In the genomic region with DNA sequence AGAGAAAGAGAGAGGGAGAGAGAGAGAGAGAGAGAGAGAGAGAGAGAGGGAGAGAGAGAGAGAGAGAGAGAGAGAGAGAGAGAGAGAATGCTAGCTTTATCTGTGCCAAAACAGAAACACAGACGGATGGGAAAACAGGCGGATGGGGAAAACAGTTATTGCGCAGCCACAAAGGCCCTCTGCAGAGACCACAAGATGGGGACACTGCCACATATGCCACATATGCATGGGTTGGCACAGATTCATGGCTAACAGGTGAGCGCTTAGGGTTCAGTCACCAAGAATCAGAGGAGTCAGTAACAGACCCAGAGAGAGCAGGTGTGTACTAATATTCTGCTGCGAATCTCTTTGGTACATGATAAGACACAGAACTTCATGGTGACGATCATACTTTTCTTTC, we compare ENCODE assay signal across 13 mouse cellular contexts. TPM values are rescaled to one million over a fixed set of nuclear protein-coding genes. Genes with fewer than 3 reads are reported as not detected.
DNase-seq lines count a peak whose midpoint lies in the region; ATAC-seq and TF ChIP-seq lines count a peak whose summit lies in the region.
"Had no signal": no experiment of that assay in that cellular context is flagged by ENCODE, and none has a peak within 500 bp of the region (broad histone marks: within the 10 kb centered on the region; RNA-seq: fewer than 3 reads in every experiment).

No protein-coding gene starts in this region.

- no peaks in the 10 kb centered on the region for H3K79me2 ChIP-seq in heart, adult 2 months (replicated peaks; ENCODE audit: control insufficient read depth, insufficient read depth, low read length)

- TF ChIP-seq POLR2A in heart, adult 2 months (IDR thresholded peaks at IDR 0.05; ENCODE audit: insufficient read depth, low read depth, low read length), result no peak

- H3K4me2 ChIP-seq in lung, postnatal 0 days (replicated peaks; ENCODE audit: low read depth, low read length), result no peak overlapping the region
- 0 out of 2 replicates have a peak overlapping the region, but pooled peaks have one; percentile 11 for H3K4me2 ChIP-seq in intestine, embryonic 14.5 days (ENCODE audit: low read length)
- H3K4me2 ChIP-seq in stomach, embryonic 14.5 days (replicated peaks; ENCODE audit: low read depth, low read length), result no peak overlapping the region
- no peak overlapping the region for H3K4me2 ChIP-seq in hindbrain, embryonic 13.5 days

- no peak for ATAC-seq in lung, postnatal 0 days
- ATAC-seq in intestine, embryonic 14.5 days (replicated peaks; ENCODE audit: low FRiP score, low TSS enrichment, low read depth), result no peak
- no peak for ATAC-seq in stomach, embryonic 14.5 days (ENCODE audit: insufficient number of reproducible peaks, insufficient read depth, low FRiP score, low read depth)
- no peak for ATAC-seq in hindbrain, embryonic 13.5 days (ENCODE audit: low FRiP score)

- WGBS in heart, adult 2 months, result 65% methylated on average over 6 of the region's 6 CpGs
- WGBS in lung, postnatal 0 days, result 60% methylated on average over 6 of the region's 6 CpGs
- 60% methylated on average over 6 of the region's 6 CpGs for WGBS in intestine, embryonic 14.5 days
- 65% methylated on average over 6 of the region's 6 CpGs for WGBS in stomach, embryonic 14.5 days
- WGBS in hindbrain, embryonic 13.5 days, result 87% methylated on average over 6 of the region's 6 CpGs

- TF ChIP-seq CTCF in heart, adult 2 months (IDR thresholded peaks at IDR 0.05), result no peak
- TF ChIP-seq CTCF in lung, postnatal 0 days (IDR thresholded peaks at IDR 0.05), result peak; percentile 26; the same call in 1 of the 2 replicates

- DNase-seq in heart, adult 2 months, result no peak
- DNase-seq in heart, postnatal 4 days, result no peak
- peak; percentile 45 for DNase-seq in lung, postnatal 0 days (ENCODE audit: low spot score)
- no peak for DNase-seq in lung, postnatal 14 days
- DNase-seq in intestine, embryonic 14.5 days (ENCODE audit: low spot score), result no peak
- DNase-seq in c-Kit-positive CD71-positive TER-119-positive erythroid progenitor cells, embryonic 14.5 days (ENCODE audit: low spot score), result no peak
- DNase-seq: cerebellum, adult 8-10 months; gastrocnemius, postnatal 36 days; layer of hippocampus, postnatal 36 days had no signal

- H3K4me3 ChIP-seq in heart, adult 2 months, result no peak overlapping the region
- no peak overlapping the region for H3K4me3 ChIP-seq in lung, postnatal 0 days (ENCODE audit: low read depth, low read length)
- H3K4me3 ChIP-seq in intestine, embryonic 14.5 days (ENCODE audit: low read depth, low read length), result no peak overlapping the region
- H3K4me3 ChIP-seq in stomach, embryonic 14.5 days (ENCODE audit: low read depth, low read length), result no peak overlapping the region
- H3K4me3 ChIP-seq in hindbrain, embryonic 13.5 days, result no peak overlapping the region
- H3K4me3 ChIP-seq: neural tube, embryonic 12.5 days had no signal

- H3K36me3 ChIP-seq in heart, adult 2 months (ENCODE audit: control insufficient read depth, insufficient read depth, low read length), result no peaks in the 10 kb centered on the region; the same call in 1 of the 2 replicates
- H3K36me3 ChIP-seq in lung, postnatal 0 days (ENCODE audit: insufficient read depth, low read length), result no peaks in the 10 kb centered on the region
- peaks cover 35% of the 10 kb centered on the region for H3K36me3 ChIP-seq in intestine, embryonic 14.5 days (ENCODE audit: control insufficient read depth, insufficient read depth, low read length)
- peaks cover 17% of the 10 kb centered on the region for H3K36me3 ChIP-seq in stomach, embryonic 14.5 days (ENCODE audit: control insufficient read depth, insufficient read depth, low read length)
- no peaks in the 10 kb centered on the region for H3K36me3 ChIP-seq in hindbrain, embryonic 13.5 days

- intact Hi-C loops in heart, adult 2 months (cut with DNase I), result loop anchor here (2.0 kb wide), 1 partner anchor 18 kb away; no protein-coding TSS in a partner anchor

- H3K4me1 ChIP-seq in heart, adult 2 months (ENCODE audit: control insufficient read depth, insufficient read depth, low read length), result peaks cover 14% of the 10 kb centered on the region
- H3K4me1 ChIP-seq in lung, postnatal 0 days (ENCODE audit: insufficient read depth, low read depth, low read length), result peaks cover 14% of the 10 kb centered on the region
- peaks cover 27% of the 10 kb centered on the region for H3K4me1 ChIP-seq in intestine, embryonic 14.5 days (replicated peaks; ENCODE audit: control insufficient read depth, insufficient read depth, low read length)
- peaks cover 25% of the 10 kb centered on the region for H3K4me1 ChIP-seq in stomach, embryonic 14.5 days (ENCODE audit: control insufficient read depth, insufficient read depth, low read length)
- peaks cover 22% of the 10 kb centered on the region for H3K4me1 ChIP-seq in hindbrain, embryonic 13.5 days (replicated peaks)

- H3K27me3 ChIP-seq in heart, adult 2 months (ENCODE audit: control insufficient read depth, insufficient read depth, low read length), result no peaks in the 10 kb centered on the region
- H3K27me3 ChIP-seq in lung, postnatal 0 days (replicated peaks; ENCODE audit: insufficient read depth, low read length), result no peaks in the 10 kb centered on the region
- H3K27me3 ChIP-seq in intestine, embryonic 14.5 days (replicated peaks; ENCODE audit: control insufficient read depth, insufficient read depth, low read length), result no peaks in the 10 kb centered on the region
- no peaks in the 10 kb centered on the region for H3K27me3 ChIP-seq in stomach, embryonic 14.5 days (ENCODE audit: control insufficient read depth, insufficient read depth, low read length)
- no peaks in the 10 kb centered on the region for H3K27me3 ChIP-seq in hindbrain, embryonic 13.5 days

- no peak overlapping the region for H3K9ac ChIP-seq in heart, adult 2 months (ENCODE audit: low read depth, low read length)
- no peak overlapping the region for H3K9ac ChIP-seq in lung, postnatal 0 days (replicated peaks; ENCODE audit: low read depth)
- 0 out of 2 replicates have a peak overlapping the region, but pooled peaks have one; percentile 5 for H3K9ac ChIP-seq in intestine, embryonic 14.5 days (ENCODE audit: low read length)
- no peak overlapping the region; the same call in 1 of the 2 replicates for H3K9ac ChIP-seq in stomach, embryonic 14.5 days (replicated peaks; ENCODE audit: low read depth, low read length)
- no peak overlapping the region for H3K9ac ChIP-seq in hindbrain, embryonic 13.5 days
- H3K9ac ChIP-seq: neural tube, embryonic 12.5 days had no signal

- H3K9me3 ChIP-seq in lung, postnatal 0 days (ENCODE audit: low read length), result no peaks in the 10 kb centered on the region
- H3K9me3 ChIP-seq in intestine, embryonic 14.5 days (ENCODE audit: control insufficient read depth, low read length), result no peaks in the 10 kb centered on the region
- H3K9me3 ChIP-seq in stomach, embryonic 14.5 days (ENCODE audit: control insufficient read depth, low read depth, low read length), result no peaks in the 10 kb centered on the region
- H3K9me3 ChIP-seq in hindbrain, embryonic 13.5 days, result no peaks in the 10 kb centered on the region
- H3K9me3 ChIP-seq: neural tube, embryonic 12.5 days had no signal

- no peak for TF ChIP-seq EP300 in heart, adult 2 months (IDR thresholded peaks at IDR 0.05; ENCODE audit: insufficient read depth, low read depth, low read length)
- no peak for TF ChIP-seq EP300 in lung, postnatal 0 days (IDR thresholded peaks at IDR 0.05)

- H3K27ac ChIP-seq in heart, adult 2 months, result peak overlapping the region; percentile 58
- H3K27ac ChIP-seq in lung, postnatal 0 days (ENCODE audit: low read length), result peak overlapping the region; percentile 92; the same call in 1 of the 2 replicates
- peak overlapping the region; percentile 78; the same call in 1 of the 2 replicates for H3K27ac ChIP-seq in intestine, embryonic 14.5 days (ENCODE audit: low read depth)
- H3K27ac ChIP-seq in stomach, embryonic 14.5 days (ENCODE audit: low read length), result peak overlapping the region; percentile 89; the same call in 1 of the 2 replicates
- H3K27ac ChIP-seq in hindbrain, embryonic 13.5 days, result no peak overlapping the region
- H3K27ac ChIP-seq: macrophage; neural tube, embryonic 12.5 days had no signal

RNA-seq across cellular contexts. Expression of gene Axl, which starts 5.8 kb away (rescaled TPM):
- 10 to 100 TPM; 75.0 to 82.4 TPM for total RNA-seq in heart, adult 2 months (2021)
- polyA plus RNA-seq in heart, adult 2 months (2012; rRNA removed), result 51.8 and 73.7 TPM in 2 replicates
- total RNA-seq in heart, postnatal 4 days (2021), result 10 to 100 TPM; 79.5 to 90.3 TPM
- polyA plus RNA-seq in lung, postnatal 0 days (2015; fragmentation: Nextera tagmentation; extraction: Ambion mirVana), result 74.6 and 81.6 TPM in 2 replicates
- 71.1 and 73.5 TPM in 2 replicates for polyA plus RNA-seq in intestine, embryonic 14.5 days (2014; fragmentation: Nextera tagmentation; extraction: Ambion mirVana)
- 66.4 and 75.3 TPM in 2 replicates for polyA plus RNA-seq in stomach, embryonic 14.5 days (2014; fragmentation: Nextera tagmentation; extraction: Ambion mirVana)
- 21.9 and 22.2 TPM in 2 replicates for polyA plus RNA-seq in hindbrain, embryonic 13.5 days (2015; fragmentation: Nextera tagmentation; extraction: Ambion mirVana)

RNA-seq across cellular contexts. Expression of gene Hnrnpul1, which starts 28.2 kb away (rescaled TPM):
- total RNA-seq in heart, adult 2 months (2021), result 10 to 100 TPM; 71.0 to 76.2 TPM
- polyA plus RNA-seq in heart, adult 2 months (2012; rRNA removed), result 24.5 and 29.4 TPM in 2 replicates
- 100 to 1,000 TPM; 147 to 149 TPM for total RNA-seq in heart, postnatal 4 days (2021)
- polyA plus RNA-seq in lung, postnatal 0 days (2015; fragmentation: Nextera tagmentation; extraction: Ambion mirVana), result 32.4 and 34.5 TPM in 2 replicates
- polyA plus RNA-seq in intestine, embryonic 14.5 days (2014; fragmentation: Nextera tagmentation; extraction: Ambion mirVana), result 65.1 and 68.4 TPM in 2 replicates
- 77.2 and 77.8 TPM in 2 replicates for polyA plus RNA-seq in stomach, embryonic 14.5 days (2014; fragmentation: Nextera tagmentation; extraction: Ambion mirVana)
- polyA plus RNA-seq in hindbrain, embryonic 13.5 days (2015; fragmentation: Nextera tagmentation; extraction: Ambion mirVana), result 49.9 and 50.7 TPM in 2 replicates

RNA-seq across cellular contexts. Expression of gene Cyp2s1, which starts 34.0 kb away (rescaled TPM):
- total RNA-seq in heart, adult 2 months (2021), result 1 to 10 TPM; 5.7 to 5.9 TPM
- polyA plus RNA-seq in heart, adult 2 months (2012; rRNA removed), result 5.4 and 10.1 TPM in 2 replicates
- total RNA-seq in heart, postnatal 4 days (2021), result 1 to 10 TPM; 7.5 to 8.7 TPM
- polyA plus RNA-seq in lung, postnatal 0 days (2015; fragmentation: Nextera tagmentation; extraction: Ambion mirVana), result 51.9 and 53.1 TPM in 2 replicates
- 30.6 and 34.6 TPM in 2 replicates for polyA plus RNA-seq in intestine, embryonic 14.5 days (2014; fragmentation: Nextera tagmentation; extraction: Ambion mirVana)
- 32.0 and 34.1 TPM in 2 replicates for polyA plus RNA-seq in stomach, embryonic 14.5 days (2014; fragmentation: Nextera tagmentation; extraction: Ambion mirVana)
- polyA plus RNA-seq in hindbrain, embryonic 13.5 days (2015; fragmentation: Nextera tagmentation; extraction: Ambion mirVana), result 1.4 and 2.1 TPM in 2 replicates
